Mouse (Mus musculus) forebrain, embryonic 16.5 days (tissue): ENCODE results near the gene Btf3. TPM values are rescaled to one million over a fixed set of nuclear protein-coding genes. Genes with fewer than 3 reads are reported as not detected.

ENCODE experiments used
- ATAC-seq: fragments of 200-750 bp; cut with Nextera tagmentation; 2 replicates; pipeline ENCODE4 v1.8.0; 2017; ENCODE audit warnings: mild to moderate bottlenecking, moderate library complexity
- H3K27ac ChIP-seq: fragments of 300-500 bp; sonication (generic); 2 replicates; pipeline ENCODE4 v1.5.1; 2014; ENCODE audit warnings: low read length, control low read depth
- H3K27me3 ChIP-seq: fragments of 300-500 bp; sonication (generic); replicated peaks from 2 replicates; pipeline ENCODE4 v1.6.1; 2014; ENCODE audit warnings: low read length; ENCODE audit not compliant: control insufficient read depth, insufficient read depth
- H3K36me3 ChIP-seq: fragments of 300-500 bp; sonication (generic); 2 replicates; pipeline ENCODE4 v1.6.1; 2014; ENCODE audit not compliant: control insufficient read depth, insufficient read depth
- H3K4me1 ChIP-seq: fragments of 300-500 bp; sonication (generic); replicated peaks from 2 replicates; pipeline ENCODE4 v1.6.1; 2014; ENCODE audit warnings: low read length; ENCODE audit not compliant: control insufficient read depth, insufficient read depth
- H3K4me2 ChIP-seq: fragments of 300-500 bp; sonication (generic); 2 replicates; pipeline ENCODE4 v1.6.1; 2014; ENCODE audit warnings: mild to moderate bottlenecking, low read length, control low read depth
- H3K4me3 ChIP-seq: fragments of 300-500 bp; sonication (generic); replicated peaks from 2 replicates; pipeline ENCODE4 v1.5.1; 2014; ENCODE audit warnings: mild to moderate bottlenecking, low read length, control low read depth
- H3K9ac ChIP-seq: fragments of 300-500 bp; sonication (generic); replicated peaks from 2 replicates; pipeline ENCODE4 v1.6.1; 2014; ENCODE audit warnings: low read depth, low read length, control low read depth
- H3K9me3 ChIP-seq: fragments of 300-500 bp; sonication (generic); 2 replicates; pipeline ENCODE4 v1.6.1; 2016; ENCODE audit warnings: low read length; ENCODE audit not compliant: control insufficient read depth
- WGBS: fragments of 180-500 bp; shearing (Covaris S2); extraction: QIAGEN DNeasy Blood & Tissue Kit; methylation state at CpG from one replicate; pipeline ENCODE4 v1.1.7; 2014; 5-methylcytosine and 5-hydroxymethylcytosine counted together
- polyA plus RNA-seq: library from polyadenylated mRNA; unstranded; fragments of >200 nt; fragmentation: Nextera tagmentation; extraction: Ambion mirVana; gene quantifications from 2 replicates; pipeline ENCODE4 v1.2.1, GENCODE M21; 2015

The Btf3 gene
- polyA plus RNA-seq, 1 experiment from 2014 or later: 536 TPM

- Histone ChIP-seq H3K4me1 (0 out of 2 replicates have a peak, but pooled peaks cover 2% of the 10 kb centered on the region), H3K4me3 (no peak overlapping the region), H3K9me3 (no peaks in the 10 kb centered on the region), H3K4me2 (no peak overlapping the region), H3K27ac (no peak overlapping the region), H3K27me3 (no peaks in the 10 kb centered on the region), H3K9ac (no peak overlapping the region), H3K36me3 (no peaks in the 10 kb centered on the region)
- no peak for ATAC-seq
- 41% methylated on average over 5 of the region's 5 CpGs for WGBS
These were observed 20.7 kb downstream of the Btf3 start for GRCm38 (mm10) chr13:98296072-98296471.

- Histone ChIP-seq H3K4me1 (no peaks in the 10 kb centered on the region), H3K9ac (no peak overlapping the region), H3K4me2 (no peak overlapping the region), H3K36me3 (no peaks in the 10 kb centered on the region), H3K4me3 (no peak overlapping the region), H3K9me3 (no peaks in the 10 kb centered on the region), H3K27me3 (no peaks in the 10 kb centered on the region), H3K27ac (no peak overlapping the region)
- 87% methylated on average over 8 of the region's 8 CpGs for WGBS
- ATAC-seq: no peak
These were observed 25.1 kb downstream of the Btf3 start for GRCm38 (mm10) chr13:98291712-98292111.

- no peak overlapping the region for H3K4me3 ChIP-seq
- H3K27ac ChIP-seq: no peak overlapping the region
- no peaks in the 10 kb centered on the region for H3K4me1 ChIP-seq
- no peaks in the 10 kb centered on the region for H3K27me3 ChIP-seq
- H3K9me3 ChIP-seq: no peaks in the 10 kb centered on the region
- no peak for ATAC-seq
- no peak overlapping the region for H3K9ac ChIP-seq
- no peaks in the 10 kb centered on the region for H3K36me3 ChIP-seq
- 42% methylated on average over 2 of the region's 2 CpGs for WGBS
- no peak overlapping the region for H3K4me2 ChIP-seq
These were observed 26.1 kb downstream of the Btf3 start for GRCm38 (mm10) chr13:98290719-98291118.

GRCm38 (mm10) chr13:98280990-98281650 lies 35.7 kb downstream of the Btf3 start:
- Histone ChIP-seq H3K4me2 (no peak overlapping the region), H3K9ac (no peak overlapping the region), H3K36me3 (no peaks in the 10 kb centered on the region), H3K4me1 (no peaks in the 10 kb centered on the region), H3K27me3 (no peaks in the 10 kb centered on the region), H3K9me3 (no peaks in the 10 kb centered on the region), H3K27ac (no peak overlapping the region), H3K4me3 (no peak overlapping the region)
- ATAC-seq: no peak
- WGBS: 80% methylated on average over 12 of the region's 12 CpGs

- Histone ChIP-seq H3K9me3 (no peaks in the 10 kb centered on the region), H3K4me1 (no peaks in the 10 kb centered on the region), H3K4me2 (no peak within 1 kb of the TSS), H3K27ac (no peak within 1 kb of the TSS), H3K36me3 (no peaks in the 10 kb centered on the region), H3K9ac (no peak within 1 kb of the TSS), H3K4me3 (no peak within 1 kb of the TSS), H3K27me3 (no peaks in the 10 kb centered on the region)
- no peak for ATAC-seq
- 85% methylated on average over 5 of the region's 5 CpGs for whole genome bisulfite sequencing
These were observed 37.1 kb downstream of the Btf3 start, which contains the start of gene Gm21976 for GRCm38 (mm10) chr13:98279686-98280085. Gm21976 (plus strand) TSS chr13:98279887.

GRCm38 (mm10) chr13:98277501-98277900 lies 39.3 kb downstream of the Btf3 start:
- Histone ChIP-seq H3K4me3 (no peak overlapping the region), H3K4me2 (no peak overlapping the region)
- WGBS: 91% methylated on average over 2 of the region's 2 CpGs

GRCm38 (mm10) chr13:98276253-98276652 lies 40.6 kb downstream of the Btf3 start:
- WGBS: 89% methylated on average over 7 of the region's 7 CpGs
- ATAC-seq: no peak

More at GRCm38 (mm10) chr13:98277501-98277900, 39.3 kb downstream of the Btf3 start:
- ATAC-seq: no peak
- Histone ChIP-seq H3K9ac (no peak overlapping the region), H3K27ac (no peak overlapping the region), H3K36me3 (peaks cover 15% of the 10 kb centered on the region), H3K9me3 (no peaks in the 10 kb centered on the region), H3K4me1 (no peaks in the 10 kb centered on the region), H3K27me3 (no peaks in the 10 kb centered on the region)

GRCm38 (mm10) chr13:98275646-98276045 lies 41.2 kb downstream of the Btf3 start:
- Histone ChIP-seq H3K9ac (no peak overlapping the region), H3K4me1 (no peaks in the 10 kb centered on the region), H3K4me2 (no peak overlapping the region), H3K27ac (no peak overlapping the region), H3K36me3 (peaks cover 23% of the 10 kb centered on the region), H3K9me3 (no peaks in the 10 kb centered on the region), H3K27me3 (no peaks in the 10 kb centered on the region), H3K4me3 (no peak overlapping the region)
- 84% methylated on average over 4 of the region's 4 CpGs for WGBS
- ATAC-seq: no peak

More at GRCm38 (mm10) chr13:98276253-98276652, 40.6 kb downstream of the Btf3 start:
- Histone ChIP-seq H3K9me3 (no peaks in the 10 kb centered on the region), H3K4me1 (no peaks in the 10 kb centered on the region), H3K36me3 (peaks cover 19% of the 10 kb centered on the region), H3K27me3 (no peaks in the 10 kb centered on the region), H3K4me3 (no peak overlapping the region), H3K4me2 (no peak overlapping the region), H3K27ac (no peak overlapping the region), H3K9ac (no peak overlapping the region)

GRCm38 (mm10) chr13:98274023-98274422 lies 42.8 kb downstream of the Btf3 start:
- Histone ChIP-seq H3K27ac (no peak overlapping the region), H3K4me1 (no peaks in the 10 kb centered on the region), H3K9me3 (no peaks in the 10 kb centered on the region), H3K9ac (no peak overlapping the region), H3K4me3 (no peak overlapping the region), H3K4me2 (no peak overlapping the region), H3K27me3 (no peaks in the 10 kb centered on the region), H3K36me3 (peaks cover 29% of the 10 kb centered on the region)
- no peak for ATAC-seq
- WGBS: 95% methylated on average over 9 of the region's 9 CpGs
